Mouse (Mus musculus): ENCODE data around the gene Dhfr. TPM values are rescaled to one million over a fixed set of nuclear protein-coding genes. Genes with fewer than 3 reads are reported as not detected.

The Dhfr gene
- total and polyA plus RNA-seq, 2 experiments from 2014 or later: 4.1 to 4.4 TPM

DNA sequence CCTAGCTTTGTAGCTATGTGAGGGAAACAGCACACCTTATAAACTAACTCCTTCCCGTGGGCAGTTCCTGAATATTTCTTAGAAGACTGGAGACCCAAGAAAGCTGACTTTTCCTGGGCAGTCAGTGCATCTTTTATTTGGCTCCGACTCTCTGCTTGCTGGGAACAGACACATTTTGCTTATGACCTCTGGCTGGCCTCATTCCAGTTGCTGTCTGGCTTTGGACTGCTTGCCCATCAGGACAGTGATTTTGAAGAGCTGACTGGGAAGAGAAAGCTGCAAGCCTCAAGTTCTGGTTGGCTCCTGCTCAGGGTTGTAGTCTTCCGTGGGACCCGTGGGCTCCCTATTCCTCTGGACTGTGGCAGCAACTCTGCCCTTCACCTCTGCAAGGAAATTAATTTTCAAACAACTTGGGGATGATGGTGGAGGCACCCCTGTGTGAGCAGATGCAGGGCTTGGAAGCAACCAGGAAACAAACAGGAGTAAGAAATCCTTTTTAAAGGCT, 72.9 kb downstream of the Dhfr start:
- ATAC-seq (ENCODE audit: insufficient read depth, low read depth) (no peak), DNase-seq (ENCODE audit: low spot score) (no peak)
- no peak overlapping the region for H3K9ac ChIP-seq (replicated peaks; ENCODE audit: low read depth, low read length)
- H3K4me3 ChIP-seq (ENCODE audit: low read depth, low read length): peak overlapping the region; percentile 62; the same call in 1 of the 2 replicates
- peaks cover 60% of the 10 kb centered on the region for H3K27me3 ChIP-seq (ENCODE audit: control insufficient read depth, insufficient read depth, low read length)
- no peaks in the 10 kb centered on the region; the same call in 1 of the 2 replicates for H3K4me1 ChIP-seq (ENCODE audit: control insufficient read depth, insufficient read depth)
- 42% methylated on average over 4 of the region's 4 CpGs for WGBS
- TF ChIP-seq CTCF (IDR thresholded peaks at IDR 0.05; ENCODE audit: low read depth) (no peak), EP300 (IDR thresholded peaks at IDR 0.05; ENCODE audit: low read depth) (no peak)
- H3K4me2 ChIP-seq (ENCODE audit: low read depth, low read length): no peak overlapping the region
- H3K9me3 ChIP-seq (replicated peaks; ENCODE audit: control insufficient read depth, low read length): no peaks in the 10 kb centered on the region
- H3K36me3 ChIP-seq (replicated peaks; ENCODE audit: control insufficient read depth, insufficient read depth, low read length): no peaks in the 10 kb centered on the region
- H3K27ac ChIP-seq (ENCODE audit: low read depth): no peak overlapping the region

Other genes starting within 250 kb of the Dhfr start
- gene Rasgrf2, start 223.1 kb upstream of the Dhfr start, total RNA-seq (2014; rRNA removed; ENCODE audit: low replicate concordance): 1.8 and 4.2 TPM in 2 replicates
- 0.27 and 0.34 TPM in 2 replicates for gene Rasgrf2, start 223.1 kb upstream of the Dhfr start, polyA plus RNA-seq (2015; fragmentation: Nextera tagmentation; extraction: Ambion mirVana)
- not detected in 2 replicates for gene Gm20379, start 48.7 kb upstream of the Dhfr start, total RNA-seq (2014; rRNA removed; ENCODE audit: low replicate concordance)
- gene Gm20379, start 48.7 kb upstream of the Dhfr start, polyA plus RNA-seq (2015; fragmentation: Nextera tagmentation; extraction: Ambion mirVana): 0.12 and 0.31 TPM in 2 replicates
- 4.5 and 37.1 TPM in 2 replicates for gene Msh3, start 277 bp downstream of the Dhfr start, total RNA-seq (2014; rRNA removed; ENCODE audit: low replicate concordance)
- gene Msh3, start 277 bp downstream of the Dhfr start, polyA plus RNA-seq (2015; fragmentation: Nextera tagmentation; extraction: Ambion mirVana): 8.5 and 9.4 TPM in 2 replicates
- gene Ankrd34b, start 71.2 kb downstream of the Dhfr start, total RNA-seq (2014; rRNA removed; ENCODE audit: low replicate concordance): not detected in 2 replicates
- gene Ankrd34b, start 71.2 kb downstream of the Dhfr start, polyA plus RNA-seq (2015; fragmentation: Nextera tagmentation; extraction: Ambion mirVana): 0.03 and 0.07 TPM in 2 replicates
- gene Fam151b, start 129.3 kb downstream of the Dhfr start, total RNA-seq (2014; rRNA removed; ENCODE audit: low replicate concordance): 1.3 and 4.0 TPM in 2 replicates
- 0.10 and 0.16 TPM in 2 replicates for gene Fam151b, start 129.3 kb downstream of the Dhfr start, polyA plus RNA-seq (2015; fragmentation: Nextera tagmentation; extraction: Ambion mirVana)
- gene Zfyve16, start 176.1 kb downstream of the Dhfr start, total RNA-seq (2014; rRNA removed; ENCODE audit: low replicate concordance): 11.2 and 12.3 TPM in 2 replicates
- gene Zfyve16, start 176.1 kb downstream of the Dhfr start, polyA plus RNA-seq (2015; fragmentation: Nextera tagmentation; extraction: Ambion mirVana): 6.2 and 6.3 TPM in 2 replicates
- gene Spz1, start 221.4 kb downstream of the Dhfr start, total RNA-seq (2014; rRNA removed; ENCODE audit: low replicate concordance): not detected in 2 replicates
- gene Spz1, start 221.4 kb downstream of the Dhfr start, polyA plus RNA-seq (2015; fragmentation: Nextera tagmentation; extraction: Ambion mirVana): not detected in 2 replicates